Mouse (Mus musculus) neutrophil, adult 59 days (primary cell): ENCODE data around the gene Tas2r102. TPM values are rescaled to one million over a fixed set of nuclear protein-coding genes. Genes with fewer than 3 reads are reported as not detected.

ENCODE experiments used
- total RNA-seq, 2 experiments: library from RNA; stranded (reverse); gene quantifications; 1 replicate in 1 of 2; 2 replicates in 1 of 2; pipeline ENCODE4 v1.2.4; 2023

Gene Tas2r102
- not detected for total RNA-seq

GRCm38 (mm10) chr6:132761831-132762230 is at the start of gene Tas2r102:
Gene Tas2r102, plus strand, starts transcription at chr6:132762131.

GRCm38 (mm10) chr6:132737935-132738334 is 24.0 kb upstream of the Tas2r102 start, which contains the start of gene Tas2r115:
Gene Tas2r115, minus strand, starts transcription at chr6:132738035.

GRCm38 (mm10) chr6:132754430-132754829 is 7.5 kb upstream of the Tas2r102 start, which contains the start of gene Tas2r124:
Gene Tas2r124, plus strand, starts transcription at chr6:132754730.

GRCm38 (mm10) chr6:132778062-132778461 is 16.1 kb downstream of the Tas2r102 start, which contains the start of gene Tas2r136:
Gene Tas2r136, minus strand, starts transcription at chr6:132778162.

GRCm38 (mm10) chr6:132802518-132802917 is 40.6 kb downstream of the Tas2r102 start, which contains the start of gene Tas2r117:
Gene Tas2r117, plus strand, starts transcription at chr6:132802818.

Other genes starting within 250 kb of the Tas2r102 start
- gene Prh1, start 192.3 kb upstream of the Tas2r102 start, total RNA-seq, result not detected
- not detected for gene Prp2, start 166.2 kb upstream of the Tas2r102 start, total RNA-seq
- gene A630073D07Rik, start 110.6 kb upstream of the Tas2r102 start, total RNA-seq, result not detected
- not detected for gene Tas2r120, start 105.2 kb upstream of the Tas2r102 start, total RNA-seq
- not detected for gene Tas2r121, start 61.1 kb upstream of the Tas2r102 start, total RNA-seq
- gene Tas2r122, start 50.2 kb upstream of the Tas2r102 start, total RNA-seq, result not detected
- not detected for gene Tas2r115, start 24.1 kb upstream of the Tas2r102 start, total RNA-seq
- not detected for gene Tas2r124, start 7.4 kb upstream of the Tas2r102 start, total RNA-seq
- not detected for gene Tas2r136, start 16.0 kb downstream of the Tas2r102 start, total RNA-seq
- not detected for gene Tas2r117, start 40.7 kb downstream of the Tas2r102 start, total RNA-seq
- gene Tas2r123, start 85.0 kb downstream of the Tas2r102 start, total RNA-seq, result not detected
- not detected for gene Tas2r116, start 93.3 kb downstream of the Tas2r102 start, total RNA-seq
- gene Tas2r110, start 105.9 kb downstream of the Tas2r102 start, total RNA-seq, result not detected
- gene Tas2r113, start 130.9 kb downstream of the Tas2r102 start, total RNA-seq, result not detected
- not detected for gene Tas2r125, start 147.5 kb downstream of the Tas2r102 start, total RNA-seq
- not detected for gene Tas2r129, start 189.0 kb downstream of the Tas2r102 start, total RNA-seq
- not detected for gene Tas2r131, start 195.8 kb downstream of the Tas2r102 start, total RNA-seq
- not detected for gene Tas2r109, start 218.8 kb downstream of the Tas2r102 start, total RNA-seq